24 mouse cellular contexts compared by ENCODE assay signal in the genomic region with DNA sequence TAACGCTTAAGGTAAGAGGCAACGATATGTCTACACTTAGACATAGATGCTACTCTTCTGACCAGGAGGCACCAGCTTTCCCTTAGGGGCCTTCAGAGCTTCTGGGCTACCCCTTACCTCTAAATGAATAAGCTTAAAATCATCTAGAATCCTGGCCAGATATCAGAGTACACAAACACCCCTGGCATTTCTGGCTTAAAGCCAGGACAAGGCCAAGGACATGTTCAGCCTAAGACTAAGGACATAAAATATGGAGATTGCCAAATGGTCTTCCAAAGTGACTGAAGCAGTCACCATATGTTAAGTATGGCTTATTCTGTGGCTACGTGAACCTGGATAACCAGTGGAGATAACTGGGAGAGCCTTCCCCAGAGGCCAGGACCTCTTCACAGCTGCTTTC.
DNase-seq lines count a peak whose midpoint lies in the region; ATAC-seq lines count a peak whose summit lies in the region.
"Had no signal": no experiment of that assay in that cellular context is flagged by ENCODE, and none has a peak within 500 bp of the region (broad histone marks: within the 10 kb centered on the region; RNA-seq: fewer than 3 reads in every experiment).

No protein-coding gene starts in this region.

- no peak for ATAC-seq in kidney, embryonic 14.5 days (ENCODE audit: low FRiP score, low TSS enrichment)
- ATAC-seq: activated CD4-positive, CD25-positive, alpha-beta regulatory T cell, adult 4 months; CD4-positive, CD25-positive, alpha-beta regulatory T cell, adult 4 months; forebrain, embryonic 13.5 days; forebrain, embryonic 16.5 days; Patski had no signal

- DNase-seq in adrenal gland, adult (ENCODE audit: inconsistent age in 2 of 2, low spot score in 1 of 2) = peak; percentile 79 to 89
- DNase-seq in adrenal gland, postnatal 4 days (ENCODE audit: low spot score in 2 of 2) = no peak
- DNase-seq in adrenal gland, adult 8-10 months = peak; percentile 66
- DNase-seq in adrenal gland, postnatal 14 days = peak; percentile 64
- peak; percentile 74 to 76 for DNase-seq in adrenal gland, postnatal 36 days
- no peak for DNase-seq in embryo, embryonic 10 days (ENCODE audit: low spot score)
- DNase-seq in testis, postnatal 10 days (ENCODE audit: low spot score) = no peak
- DNase-seq: B cell, adult 2 months; cerebellum, adult 11 months; cerebellum, adult 18-20 months; cerebellum, adult 8-10 months; cerebellum, adult 9-11 months; cerebellum, postnatal 14 days; cerebellum, postnatal 36 days had no signal

- H3K27me3 ChIP-seq in kidney, embryonic 14.5 days (ENCODE audit: control insufficient read depth, insufficient read depth, low read length) = no peaks in the 10 kb centered on the region
- H3K27me3 ChIP-seq: CH12.LX; embryonic facial prominence, embryonic 12.5 days; forebrain, embryonic 13.5 days; Patski had no signal

- no peak overlapping the region for H3K9ac ChIP-seq in kidney, embryonic 14.5 days (ENCODE audit: low read depth, low read length)
- H3K9ac ChIP-seq: embryonic facial prominence, embryonic 12.5 days; forebrain, embryonic 13.5 days had no signal

- H3K4me2 ChIP-seq in kidney, embryonic 14.5 days (replicated peaks; ENCODE audit: low read depth, low read length) = no peak overlapping the region
- H3K4me2 ChIP-seq: embryonic facial prominence, embryonic 12.5 days; forebrain, embryonic 13.5 days had no signal

- no peak overlapping the region for H3K4me3 ChIP-seq in kidney, embryonic 14.5 days (ENCODE audit: low read length)
- H3K4me3 ChIP-seq: embryonic facial prominence, embryonic 10.5 days; embryonic facial prominence, embryonic 12.5 days; forebrain, embryonic 13.5 days had no signal

- no peaks in the 10 kb centered on the region for H3K4me1 ChIP-seq in kidney, embryonic 14.5 days (ENCODE audit: control insufficient read depth, insufficient read depth, low read length)
- H3K4me1 ChIP-seq: embryonic facial prominence, embryonic 10.5 days; embryonic facial prominence, embryonic 12.5 days; forebrain, embryonic 13.5 days had no signal

- H3K27ac ChIP-seq in kidney, embryonic 14.5 days (ENCODE audit: low read depth, low read length) = no peak overlapping the region
- H3K27ac ChIP-seq: embryonic facial prominence, embryonic 10.5 days; embryonic facial prominence, embryonic 12.5 days; forebrain, embryonic 13.5 days had no signal

- H3K36me3 ChIP-seq in kidney, embryonic 14.5 days (ENCODE audit: control insufficient read depth, insufficient read depth, low read length) = no peaks in the 10 kb centered on the region
- H3K36me3 ChIP-seq: embryonic facial prominence, embryonic 10.5 days; embryonic facial prominence, embryonic 12.5 days; G1E had no signal

- 96% methylated on average over 3 of the region's 3 CpGs for WGBS in kidney, embryonic 14.5 days

- no peaks in the 10 kb centered on the region for H3K9me3 ChIP-seq in kidney, embryonic 14.5 days (ENCODE audit: control insufficient read depth, low read length)
- H3K9me3 ChIP-seq: embryonic facial prominence, embryonic 10.5 days; embryonic facial prominence, embryonic 12.5 days; forebrain, embryonic 13.5 days had no signal

Comparison
In these comparisons a context has a peak if more than half of its experiments do, and no peak if none do; other contexts are left out.
1. DNase-seq: peak in adrenal gland, adult (2 of 2), adrenal gland, adult 8-10 months (single experiment), adrenal gland, postnatal 14 days (single experiment) and adrenal gland, postnatal 36 days (2 of 2); none in adrenal gland, postnatal 4 days (0 of 2), embryo, embryonic 10 days (single experiment) and testis, postnatal 10 days (single experiment).